14 mouse cellular contexts compared by ENCODE assay signal in genomic region chr4:152222111-152222510, GRCm38 (mm10). TPM values are rescaled to one million over a fixed set of nuclear protein-coding genes. Genes with fewer than 3 reads are reported as not detected.
DNase-seq lines count a peak whose midpoint lies in the region; ATAC-seq and TF ChIP-seq lines count a peak whose summit lies in the region.
"Had no signal": no experiment of that assay in that cellular context is flagged by ENCODE, and none has a peak within 500 bp of the region (broad histone marks: within the 10 kb centered on the region; RNA-seq: fewer than 3 reads in every experiment).

No protein-coding gene starts in this region.

- no peak overlapping the region for H3K4me2 ChIP-seq in embryonic facial prominence, embryonic 13.5 days
- no peak overlapping the region for H3K4me2 ChIP-seq in lung, embryonic 16.5 days (ENCODE audit: low read depth, low read length)
- no peak overlapping the region for H3K4me2 ChIP-seq in hindbrain, embryonic 16.5 days (ENCODE audit: low read length)
- no peak overlapping the region for H3K4me2 ChIP-seq in midbrain, postnatal 0 days (ENCODE audit: low read depth, low read length, poor library complexity, severe bottlenecking)
- H3K4me2 ChIP-seq: liver, embryonic 13.5 days had no signal

- peaks cover 30% of the 10 kb centered on the region for H3K4me1 ChIP-seq in embryonic facial prominence, embryonic 13.5 days
- H3K4me1 ChIP-seq in embryonic facial prominence, embryonic 10.5 days = peaks cover 27% of the 10 kb centered on the region
- H3K4me1 ChIP-seq in lung, embryonic 16.5 days (replicated peaks; ENCODE audit: control insufficient read depth, insufficient read depth, low read length) = peaks cover 16% of the 10 kb centered on the region
- peaks cover 16% of the 10 kb centered on the region for H3K4me1 ChIP-seq in lung, adult 2 months (ENCODE audit: control insufficient read depth, insufficient read depth, low read length)
- H3K4me1 ChIP-seq in hindbrain, embryonic 16.5 days (ENCODE audit: control insufficient read depth, insufficient read depth, low read depth, low read length) = peaks cover 39% of the 10 kb centered on the region
- peaks cover 22% of the 10 kb centered on the region for H3K4me1 ChIP-seq in midbrain, postnatal 0 days (ENCODE audit: insufficient read depth, low read length)

- no peak for TF ChIP-seq CTCF in lung, adult 2 months (IDR thresholded peaks at IDR 0.05; ENCODE audit: insufficient read depth, low read length)
- TF ChIP-seq CTCF in midbrain, postnatal 0 days (IDR thresholded peaks at IDR 0.05) = no peak

- no peak for DNase-seq in embryonic facial prominence, embryonic 10.5 days (ENCODE audit: low spot score)
- no peak for DNase-seq in lung, adult 2 months
- no peak for DNase-seq in midbrain, postnatal 0 days (ENCODE audit: low spot score)
- DNase-seq in embryo, embryonic 11 days = no peak
- DNase-seq: adrenal gland, postnatal 14 days; cerebellum, adult 18-20 months; liver, embryonic 13.5 days; thymus, postnatal 36 days had no signal

- TF ChIP-seq POLR2A in lung, adult 2 months (IDR thresholded peaks at IDR 0.05; ENCODE audit: borderline replicate concordance, extremely low read depth, low read depth, low read length) = no peak

- H3K9me3 ChIP-seq in embryonic facial prominence, embryonic 13.5 days = no peaks in the 10 kb centered on the region
- H3K9me3 ChIP-seq in embryonic facial prominence, embryonic 10.5 days = no peaks in the 10 kb centered on the region
- no peaks in the 10 kb centered on the region for H3K9me3 ChIP-seq in lung, embryonic 16.5 days (ENCODE audit: control insufficient read depth, low read length)
- H3K9me3 ChIP-seq in hindbrain, embryonic 16.5 days (ENCODE audit: control insufficient read depth, low read length) = no peaks in the 10 kb centered on the region
- no peaks in the 10 kb centered on the region for H3K9me3 ChIP-seq in midbrain, postnatal 0 days (ENCODE audit: low read length)
- H3K9me3 ChIP-seq: liver, embryonic 13.5 days had no signal

- H3K27ac ChIP-seq in embryonic facial prominence, embryonic 13.5 days = 0 out of 2 replicates have a peak overlapping the region, but pooled peaks have one; percentile 57
- H3K27ac ChIP-seq in embryonic facial prominence, embryonic 10.5 days (replicated peaks) = no peak overlapping the region
- peak overlapping the region; percentile 7; the same call in 1 of the 2 replicates for H3K27ac ChIP-seq in lung, embryonic 16.5 days (ENCODE audit: low read length)
- H3K27ac ChIP-seq in hindbrain, embryonic 16.5 days (ENCODE audit: low read depth, low read length) = peak overlapping the region; percentile 68
- H3K27ac ChIP-seq in midbrain, postnatal 0 days (ENCODE audit: low read depth, low read length) = peak overlapping the region; percentile 86
- H3K27ac ChIP-seq: heart, adult 2 months; liver, embryonic 13.5 days had no signal

- 0 out of 2 replicates have a peak, but pooled peaks cover 7% of the 10 kb centered on the region for H3K36me3 ChIP-seq in embryonic facial prominence, embryonic 13.5 days
- H3K36me3 ChIP-seq in embryonic facial prominence, embryonic 10.5 days (replicated peaks) = peaks cover 5% of the 10 kb centered on the region; the same call in 1 of the 2 replicates
- H3K36me3 ChIP-seq in lung, embryonic 16.5 days (ENCODE audit: control insufficient read depth, insufficient read depth, low read length) = no peaks in the 10 kb centered on the region
- peaks cover 4% of the 10 kb centered on the region; the same call in 1 of the 2 replicates for H3K36me3 ChIP-seq in hindbrain, embryonic 16.5 days (ENCODE audit: control insufficient read depth, insufficient read depth, low read length)
- H3K36me3 ChIP-seq in midbrain, postnatal 0 days (ENCODE audit: insufficient read depth, low read length) = peaks cover 31% of the 10 kb centered on the region

- ATAC-seq in embryonic facial prominence, embryonic 13.5 days (ENCODE audit: insufficient number of reproducible peaks, insufficient read depth, low FRiP score, low TSS enrichment, low read depth) = no peak; the same call in 1 of the 2 replicates
- ATAC-seq in lung, embryonic 16.5 days (ENCODE audit: low read depth) = no peak
- no peak for ATAC-seq in hindbrain, embryonic 16.5 days
- no peak for ATAC-seq in midbrain, postnatal 0 days (ENCODE audit: low FRiP score)
- ATAC-seq in granulocyte monocyte progenitor cell, adult 5-6 weeks (replicated peaks; ENCODE audit: poor library complexity, severe bottlenecking) = no peak

- H3K27me3 ChIP-seq in embryonic facial prominence, embryonic 13.5 days = no peaks in the 10 kb centered on the region
- H3K27me3 ChIP-seq in embryonic facial prominence, embryonic 10.5 days (replicated peaks; ENCODE audit: low read depth, poor library complexity, severe bottlenecking) = peaks cover 30% of the 10 kb centered on the region; the same call in 1 of the 2 replicates
- H3K27me3 ChIP-seq in lung, embryonic 16.5 days (ENCODE audit: control insufficient read depth, insufficient read depth, low read depth, low read length) = no peaks in the 10 kb centered on the region
- no peaks in the 10 kb centered on the region for H3K27me3 ChIP-seq in hindbrain, embryonic 16.5 days (replicated peaks; ENCODE audit: control insufficient read depth, insufficient read depth, low read length)
- no peaks in the 10 kb centered on the region for H3K27me3 ChIP-seq in midbrain, postnatal 0 days (ENCODE audit: insufficient read depth, low read length)
- H3K27me3 ChIP-seq: liver, embryonic 13.5 days had no signal

- no peak overlapping the region for H3K9ac ChIP-seq in embryonic facial prominence, embryonic 13.5 days
- no peak overlapping the region for H3K9ac ChIP-seq in lung, embryonic 16.5 days (ENCODE audit: low read length)
- H3K9ac ChIP-seq in hindbrain, embryonic 16.5 days (ENCODE audit: low read depth, low read length) = peak overlapping the region; percentile 7; the same call in 1 of the 2 replicates
- H3K9ac ChIP-seq in midbrain, postnatal 0 days (replicated peaks; ENCODE audit: low read length, poor library complexity, severe bottlenecking) = 0 out of 2 replicates have a peak overlapping the region, but pooled peaks have one; percentile 33
- H3K9ac ChIP-seq: liver, embryonic 13.5 days had no signal

- 89% methylated on average over 6 of the region's 6 CpGs for WGBS in embryonic facial prominence, embryonic 13.5 days
- WGBS in embryonic facial prominence, embryonic 10.5 days = 89% methylated on average over 6 of the region's 6 CpGs
- 76% methylated on average over 6 of the region's 6 CpGs for WGBS in lung, embryonic 16.5 days
- WGBS in lung, adult 2 months = 84% methylated on average over 6 of the region's 6 CpGs
- 85% methylated on average over 6 of the region's 6 CpGs for WGBS in hindbrain, embryonic 16.5 days
- 71% methylated on average over 6 of the region's 6 CpGs for WGBS in midbrain, postnatal 0 days

- no peak overlapping the region for H3K4me3 ChIP-seq in embryonic facial prominence, embryonic 13.5 days
- no peak overlapping the region for H3K4me3 ChIP-seq in embryonic facial prominence, embryonic 10.5 days
- H3K4me3 ChIP-seq in lung, embryonic 16.5 days (ENCODE audit: low read length) = no peak overlapping the region
- no peak overlapping the region for H3K4me3 ChIP-seq in lung, adult 2 months (replicated peaks; ENCODE audit: extremely low read depth, low read depth, low read length)
- H3K4me3 ChIP-seq in hindbrain, embryonic 16.5 days (ENCODE audit: low read length) = no peak overlapping the region
- H3K4me3 ChIP-seq in midbrain, postnatal 0 days (ENCODE audit: low read depth, low read length) = no peak overlapping the region
- H3K4me3 ChIP-seq: heart, adult 2 months; liver, embryonic 13.5 days had no signal

RNA-seq across cellular contexts. Expression of gene Acot7, which starts 44.2 kb away (rescaled TPM):
- 48.5 and 54.1 TPM in 2 replicates for polyA plus RNA-seq in embryonic facial prominence, embryonic 13.5 days (2015; fragmentation: Nextera tagmentation; extraction: Ambion mirVana)
- polyA plus RNA-seq in embryonic facial prominence, embryonic 10.5 days (2016; fragmentation: Nextera tagmentation; extraction: Ambion mirVana) = 51.8 and 55.5 TPM in 2 replicates
- 66.5 and 69.0 TPM in 2 replicates for polyA plus RNA-seq in lung, embryonic 16.5 days (2015; fragmentation: Nextera tagmentation; extraction: Ambion mirVana)
- polyA plus RNA-seq in lung, adult 2 months (2012; rRNA removed) = 118 and 125 TPM in 2 replicates
- polyA plus RNA-seq in hindbrain, embryonic 16.5 days (2015; fragmentation: Nextera tagmentation; extraction: Ambion mirVana) = 478 and 542 TPM in 2 replicates
- 228 and 259 TPM in 2 replicates for total RNA-seq in midbrain, postnatal 0 days (2014; rRNA removed)
- polyA plus RNA-seq in midbrain, postnatal 0 days (2015; fragmentation: Nextera tagmentation; extraction: Ambion mirVana) = 510 and 544 TPM in 2 replicates
- total RNA-seq in granulocyte monocyte progenitor cell, adult 5-6 weeks (2014; fragmentation: Nextera tagmentation) = 124 and 134 TPM in 2 replicates
- total RNA-seq in granulocyte monocyte progenitor cell, adult 5-6 weeks (2017) = 79.4 and 89.5 TPM in 2 replicates

RNA-seq across cellular contexts. Expression of gene Gpr153, which starts 51.9 kb away (rescaled TPM):
- 11.1 TPM in 2 replicates for polyA plus RNA-seq in embryonic facial prominence, embryonic 13.5 days (2015; fragmentation: Nextera tagmentation; extraction: Ambion mirVana)
- 2.7 and 4.0 TPM in 2 replicates for polyA plus RNA-seq in embryonic facial prominence, embryonic 10.5 days (2016; fragmentation: Nextera tagmentation; extraction: Ambion mirVana)
- 8.3 and 8.5 TPM in 2 replicates for polyA plus RNA-seq in lung, embryonic 16.5 days (2015; fragmentation: Nextera tagmentation; extraction: Ambion mirVana)
- 40.0 and 45.6 TPM in 2 replicates for polyA plus RNA-seq in lung, adult 2 months (2012; rRNA removed)
- polyA plus RNA-seq in hindbrain, embryonic 16.5 days (2015; fragmentation: Nextera tagmentation; extraction: Ambion mirVana) = 15.5 and 16.4 TPM in 2 replicates
- total RNA-seq in midbrain, postnatal 0 days (2014; rRNA removed) = 138 and 149 TPM in 2 replicates
- polyA plus RNA-seq in midbrain, postnatal 0 days (2015; fragmentation: Nextera tagmentation; extraction: Ambion mirVana) = 20.1 and 21.2 TPM in 2 replicates
- total RNA-seq in granulocyte monocyte progenitor cell, adult 5-6 weeks (2014; fragmentation: Nextera tagmentation) = not detected in 2 replicates
- not detected in 2 replicates for total RNA-seq in granulocyte monocyte progenitor cell, adult 5-6 weeks (2017)
- total RNA-seq: hematopoietic stem cell, adult 5-6 weeks had no signal

Comparison
In these comparisons a context has a peak if more than half of its experiments do, and no peak if none do; other contexts are left out.
1. H3K9ac ChIP-seq: peak in hindbrain, embryonic 16.5 days (single experiment) and midbrain, postnatal 0 days (single experiment); none in embryonic facial prominence, embryonic 13.5 days (single experiment) and lung, embryonic 16.5 days (single experiment).